Mouse (Mus musculus): ENCODE results near the gene Elf5. TPM values are rescaled to one million over a fixed set of nuclear protein-coding genes. Genes with fewer than 3 reads are reported as not detected.

Elf5 gene
- polyA plus RNA-seq, 1 experiment from 2014 or later: 4.9 TPM

DNA sequence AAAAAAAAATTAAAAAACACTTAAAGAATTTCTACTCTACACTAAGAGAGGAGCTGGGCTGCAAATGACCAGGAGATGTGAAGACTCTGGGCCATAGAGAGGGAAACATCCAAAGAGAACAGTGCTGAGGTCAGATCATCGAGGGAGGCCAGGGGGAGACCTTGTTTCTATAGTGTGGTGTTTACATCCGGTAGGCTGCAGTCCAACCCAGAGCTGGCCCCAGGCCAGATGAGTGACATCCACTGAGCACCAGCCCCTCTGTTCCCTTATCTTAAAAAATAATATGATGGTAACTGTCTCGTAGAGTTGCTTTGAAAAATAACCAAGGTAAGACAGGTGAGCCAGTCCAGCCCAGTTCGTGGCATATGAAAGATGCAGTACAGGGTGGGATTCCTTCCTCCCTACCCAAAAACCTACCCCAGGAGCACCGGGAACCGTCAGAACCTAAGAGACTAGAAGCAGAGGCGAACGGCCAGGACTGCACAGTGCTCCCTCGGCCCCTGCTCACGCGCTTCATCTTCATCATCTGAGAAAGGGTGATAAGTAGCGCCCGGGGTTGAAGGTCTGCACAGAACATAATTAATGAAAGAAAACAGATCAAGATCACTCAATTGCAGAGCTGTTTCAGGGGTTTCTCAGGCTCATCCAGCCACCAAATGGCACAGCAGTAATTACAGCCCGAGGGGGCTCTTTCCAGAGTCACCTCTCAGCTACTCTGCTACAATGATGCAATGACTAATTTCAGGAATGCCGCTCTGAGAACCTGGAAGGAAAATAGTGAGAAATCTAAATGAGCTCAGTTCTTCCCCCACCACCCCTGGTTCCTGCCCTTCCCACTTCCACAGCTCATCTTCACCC, 9.4 kb downstream of the Elf5 start:
- 32% methylated on average over 15 of the region's 15 CpGs for WGBS
- no peaks in the 10 kb centered on the region for H3K9me3 ChIP-seq (ENCODE audit: low read depth, low read length)
- H3K4me2 ChIP-seq: no peak overlapping the region
- DNase-seq: peak; percentile 84
- H3K9ac ChIP-seq: no peak overlapping the region
- no peaks in the 10 kb centered on the region for H3K27me3 ChIP-seq (ENCODE audit: insufficient read depth, low read length)
- H3K36me3 ChIP-seq (ENCODE audit: insufficient read depth): no peaks in the 10 kb centered on the region
- no peak overlapping the region for H3K27ac ChIP-seq (ENCODE audit: low read depth)
- no peak overlapping the region for H3K4me3 ChIP-seq (ENCODE audit: low read depth, low read length)
- peaks cover 10% of the 10 kb centered on the region; the same call in 1 of the 2 replicates for H3K4me1 ChIP-seq (ENCODE audit: insufficient read depth)
- no peak for TF ChIP-seq CTCF (IDR thresholded peaks at IDR 0.05; ENCODE audit: low read depth)
- ATAC-seq (ENCODE audit: insufficient read depth): peak; percentile 42

DNA sequence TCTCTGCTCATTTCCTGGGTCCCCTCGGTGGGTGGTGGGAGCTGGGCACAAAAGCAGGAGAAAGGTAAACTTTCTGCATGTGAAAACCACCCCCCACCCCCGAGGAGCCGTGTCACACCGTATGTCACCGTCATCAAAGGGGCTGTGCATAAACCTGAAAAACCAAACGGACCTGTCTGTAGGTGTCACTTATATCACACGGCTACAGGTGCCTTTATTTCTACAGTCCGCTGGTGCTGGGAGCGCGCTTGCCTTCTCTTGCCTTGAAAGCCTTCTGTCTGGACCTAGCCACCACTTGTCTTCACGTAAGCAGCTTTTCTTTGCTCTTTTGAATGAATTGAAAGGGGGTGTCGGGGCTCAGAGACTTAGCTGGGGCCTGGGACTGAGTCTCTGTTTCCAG, 12.4 kb downstream of the Elf5 start:
- H3K9me3 ChIP-seq (ENCODE audit: low read depth, low read length): no peaks in the 10 kb centered on the region
- no peak for TF ChIP-seq CTCF (IDR thresholded peaks at IDR 0.05; ENCODE audit: low read depth)
- 47% methylated on average over 12 of the region's 12 CpGs for WGBS
- no peaks in the 10 kb centered on the region for H3K27me3 ChIP-seq (ENCODE audit: insufficient read depth, low read length)
- H3K27ac ChIP-seq (ENCODE audit: low read depth): peak overlapping the region; percentile 82
- H3K9ac ChIP-seq: peak overlapping the region; percentile 40
- H3K4me3 ChIP-seq (ENCODE audit: low read depth, low read length): peak overlapping the region; percentile 25
- DNase-seq (peak; percentile 69), ATAC-seq (ENCODE audit: insufficient read depth) (peak; percentile 61)
- peak overlapping the region; percentile 50 for H3K4me2 ChIP-seq
- H3K4me1 ChIP-seq (ENCODE audit: insufficient read depth): peaks cover 10% of the 10 kb centered on the region; the same call in 1 of the 2 replicates
- no peaks in the 10 kb centered on the region for H3K36me3 ChIP-seq (ENCODE audit: insufficient read depth)

- Histone ChIP-seq H3K4me2 (peak overlapping the region; percentile 50), H3K27ac (ENCODE audit: low read depth) (peak overlapping the region; percentile 82), H3K27me3 (ENCODE audit: insufficient read depth, low read length) (no peaks in the 10 kb centered on the region), H3K9ac (peak overlapping the region; percentile 40), H3K4me3 (ENCODE audit: low read depth, low read length) (peak overlapping the region; percentile 25), H3K9me3 (ENCODE audit: low read depth, low read length) (no peaks in the 10 kb centered on the region), H3K4me1 (ENCODE audit: insufficient read depth) (peaks cover 10% of the 10 kb centered on the region; the same call in 1 of the 2 replicates), H3K36me3 (ENCODE audit: insufficient read depth) (no peaks in the 10 kb centered on the region)
- DNase-seq: peak; percentile 87
- TF ChIP-seq CTCF (IDR thresholded peaks at IDR 0.05; ENCODE audit: low read depth): peak; percentile 89
- peak; percentile 77 for ATAC-seq (ENCODE audit: insufficient read depth)
- 14% methylated on average over 12 of the region's 12 CpGs for WGBS
Observed at GRCm38 (mm10) chr2:103424349-103425026, 13.0 kb downstream of the Elf5 start.

DNA sequence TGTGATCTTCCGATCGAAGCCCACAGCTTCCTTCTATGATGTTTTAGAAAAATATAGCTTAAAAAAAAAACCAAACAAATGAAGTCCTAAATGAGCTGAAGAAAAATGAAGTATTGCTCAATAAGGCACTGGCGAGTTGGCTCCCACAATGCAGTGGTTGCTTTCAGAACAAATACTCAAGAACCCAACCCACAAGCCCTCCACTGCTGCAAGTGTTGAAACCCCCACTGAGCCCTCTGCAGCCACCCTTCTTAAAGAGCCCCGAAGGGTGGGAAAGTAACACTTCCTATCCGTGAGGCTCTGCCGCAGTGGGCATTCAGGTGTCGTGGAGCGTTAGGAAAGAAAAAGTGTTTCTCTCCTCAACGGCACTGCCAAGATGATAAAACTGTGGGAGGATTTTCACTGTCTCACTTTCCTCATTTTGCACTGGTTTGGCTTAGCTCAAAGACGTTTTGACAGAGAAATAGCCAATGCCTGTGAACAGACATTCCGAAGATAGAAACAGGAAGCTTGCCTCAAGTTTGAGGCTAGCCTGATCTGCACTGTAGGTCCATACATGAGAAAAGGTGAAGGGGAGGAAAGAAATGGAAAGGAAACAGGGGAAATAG, 14.1 kb downstream of the Elf5 start:
- H3K4me2 ChIP-seq: peak overlapping the region; percentile 50
- DNase-seq (peak; percentile 44), ATAC-seq (ENCODE audit: insufficient read depth) (no peak)
- no peaks in the 10 kb centered on the region for H3K9me3 ChIP-seq (ENCODE audit: low read depth, low read length)
- peak overlapping the region; percentile 4; the same call in 1 of the 2 replicates for H3K4me3 ChIP-seq (ENCODE audit: low read depth, low read length)
- peaks cover 10% of the 10 kb centered on the region; the same call in 1 of the 2 replicates for H3K4me1 ChIP-seq (ENCODE audit: insufficient read depth)
- WGBS: 42% methylated on average over 11 of the region's 11 CpGs
- H3K36me3 ChIP-seq (ENCODE audit: insufficient read depth): no peaks in the 10 kb centered on the region
- H3K27me3 ChIP-seq (ENCODE audit: insufficient read depth, low read length): no peaks in the 10 kb centered on the region
- no peak for TF ChIP-seq CTCF (IDR thresholded peaks at IDR 0.05; ENCODE audit: low read depth)
- H3K27ac ChIP-seq (ENCODE audit: low read depth): no peak overlapping the region
- H3K9ac ChIP-seq: no peak overlapping the region

DNA sequence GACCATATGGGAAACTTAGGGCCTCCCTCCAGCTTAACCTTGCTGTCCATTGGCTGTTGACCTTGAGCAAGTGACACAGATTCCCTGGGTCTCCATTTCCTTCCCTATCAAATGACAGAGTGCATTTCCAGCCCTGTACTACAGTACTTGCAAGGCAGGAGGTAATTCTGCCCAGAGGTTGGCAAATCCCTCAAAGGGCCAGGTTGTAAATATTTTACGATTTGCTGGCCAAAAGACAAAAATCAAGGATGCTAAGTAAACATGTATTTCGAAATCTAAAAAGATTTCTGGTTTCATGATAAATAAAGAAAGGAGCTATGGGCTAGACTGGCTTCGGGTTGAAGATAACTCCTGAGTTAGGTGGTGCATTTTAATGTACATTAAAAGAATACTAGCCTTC, 16.9 kb downstream of the Elf5 start:
- 73% methylated on average over 3 of the region's 3 CpGs for WGBS
- H3K9me3 ChIP-seq (ENCODE audit: low read depth, low read length): no peaks in the 10 kb centered on the region

DNA sequence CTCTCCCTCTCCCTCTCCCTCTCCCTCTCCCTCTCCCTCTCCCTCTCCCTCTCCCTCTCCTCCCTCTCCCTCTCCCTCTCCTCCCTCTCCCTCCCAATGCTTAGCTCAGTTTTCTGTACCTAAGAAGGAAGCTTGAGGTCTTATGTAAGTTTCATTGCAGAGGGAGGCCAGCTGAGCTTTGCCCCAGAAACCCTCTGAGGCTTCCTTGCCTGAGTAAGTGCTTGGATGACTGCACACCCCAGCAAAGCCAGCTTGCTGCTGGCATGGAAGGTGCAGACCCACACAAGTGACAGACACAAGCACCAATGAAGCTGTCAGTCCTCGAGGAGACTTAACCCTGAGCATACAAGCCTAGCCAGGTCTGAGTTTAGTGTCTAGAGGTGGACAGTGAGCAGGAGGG, 19.2 kb downstream of the Elf5 start:
- ATAC-seq (ENCODE audit: insufficient read depth) (no peak), DNase-seq (no peak)
- Histone ChIP-seq H3K36me3 (ENCODE audit: insufficient read depth) (no peaks in the 10 kb centered on the region), H3K27ac (ENCODE audit: low read depth) (no peak overlapping the region), H3K4me1 (ENCODE audit: insufficient read depth) (peaks cover 6% of the 10 kb centered on the region; the same call in 1 of the 2 replicates), H3K4me3 (ENCODE audit: low read depth, low read length) (no peak overlapping the region), H3K9me3 (ENCODE audit: low read depth, low read length) (no peaks in the 10 kb centered on the region), H3K27me3 (ENCODE audit: insufficient read depth, low read length) (no peaks in the 10 kb centered on the region), H3K9ac (no peak overlapping the region), H3K4me2 (no peak overlapping the region)
- WGBS: 33% methylated on average over 1 of the region's 1 CpGs
- no peak for TF ChIP-seq CTCF (IDR thresholded peaks at IDR 0.05; ENCODE audit: low read depth)

More for the DNA sequence above, 16.9 kb downstream of the Elf5 start:
- Histone ChIP-seq H3K27me3 (ENCODE audit: insufficient read depth, low read length) (no peaks in the 10 kb centered on the region), H3K27ac (ENCODE audit: low read depth) (no peak overlapping the region), H3K9ac (no peak overlapping the region), H3K4me3 (ENCODE audit: low read depth, low read length) (no peak overlapping the region), H3K4me2 (no peak overlapping the region), H3K4me1 (ENCODE audit: insufficient read depth) (peaks cover 10% of the 10 kb centered on the region; the same call in 1 of the 2 replicates), H3K36me3 (ENCODE audit: insufficient read depth) (no peaks in the 10 kb centered on the region)
- no peak for TF ChIP-seq CTCF (IDR thresholded peaks at IDR 0.05; ENCODE audit: low read depth)
- ATAC-seq (ENCODE audit: insufficient read depth): no peak
- no peak for DNase-seq

Data from lung, embryonic 14.5 days (tissue).